In the genomic region with DNA sequence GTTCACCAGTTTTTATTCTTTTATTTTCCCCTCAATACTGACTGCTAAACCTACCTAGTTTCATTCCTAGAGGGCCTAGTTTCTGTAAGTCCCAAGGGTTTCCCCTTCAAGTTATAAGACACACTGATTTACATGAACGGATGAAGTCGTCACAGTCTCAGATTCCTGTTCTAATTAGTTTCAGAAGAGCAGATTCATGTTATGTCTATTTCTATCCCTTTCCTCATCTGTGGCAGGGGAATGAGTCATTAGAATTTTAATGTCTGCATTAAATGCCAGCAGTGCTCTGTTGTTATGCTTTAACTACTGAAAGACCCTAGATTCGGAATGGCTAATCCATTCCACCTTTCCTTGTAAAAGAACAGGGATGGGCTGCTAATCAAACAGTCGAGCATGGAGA, we compare ENCODE assay signal across 18 mouse cellular contexts.
DNase-seq lines count a peak whose midpoint lies in the region; ATAC-seq and TF ChIP-seq lines count a peak whose summit lies in the region.
"Had no signal": no experiment of that assay in that cellular context is flagged by ENCODE, and none has a peak within 500 bp of the region (broad histone marks: within the 10 kb centered on the region; RNA-seq: fewer than 3 reads in every experiment).

No protein-coding gene starts in this region.

- no peaks in the 10 kb centered on the region for H3K4me1 ChIP-seq in neural tube, embryonic 12.5 days
- no peaks in the 10 kb centered on the region for H3K4me1 ChIP-seq in lung, adult 2 months (ENCODE audit: control insufficient read depth, insufficient read depth, low read length)
- H3K4me1 ChIP-seq: forebrain, embryonic 10.5 days; heart, embryonic 10.5 days had no signal

- no peak overlapping the region for H3K27ac ChIP-seq in neural tube, embryonic 12.5 days
- H3K27ac ChIP-seq: forebrain, embryonic 10.5 days; heart, embryonic 10.5 days; limb, embryonic 10.5 days; liver, embryonic 14.5 days had no signal

- no peaks in the 10 kb centered on the region for H3K36me3 ChIP-seq in neural tube, embryonic 12.5 days
- H3K36me3 ChIP-seq: forebrain, embryonic 10.5 days; heart, embryonic 10.5 days; limb, embryonic 10.5 days had no signal

- TF ChIP-seq POLR2A in brain, embryonic 14.5 days (IDR thresholded peaks at IDR 0.05; ENCODE audit: borderline replicate concordance, extremely low read depth, insufficient read depth, insufficient read length, poor library complexity, severe bottlenecking) = no peak
- TF ChIP-seq POLR2A in lung, adult 2 months (IDR thresholded peaks at IDR 0.05; ENCODE audit: borderline replicate concordance, extremely low read depth, low read depth, low read length) = no peak

- no peak for TF ChIP-seq CTCF in brain, embryonic 14.5 days (IDR thresholded peaks at IDR 0.05; ENCODE audit: borderline replicate concordance, extremely low read depth, insufficient read depth, insufficient read length)
- TF ChIP-seq CTCF in lung, adult 2 months (IDR thresholded peaks at IDR 0.05; ENCODE audit: insufficient read depth, low read length) = no peak

- H3K4me3 ChIP-seq in neural tube, embryonic 12.5 days = no peak overlapping the region
- no peak overlapping the region for H3K4me3 ChIP-seq in lung, adult 2 months (replicated peaks; ENCODE audit: extremely low read depth, low read depth, low read length)
- H3K4me3 ChIP-seq: forebrain, embryonic 10.5 days; heart, embryonic 10.5 days; limb, embryonic 10.5 days had no signal

- no peak overlapping the region for H3K4me2 ChIP-seq in neural tube, embryonic 12.5 days (replicated peaks)

- H3K9ac ChIP-seq in neural tube, embryonic 12.5 days = no peak overlapping the region
- H3K9ac ChIP-seq: liver, embryonic 14.5 days had no signal

- no peaks in the 10 kb centered on the region for H3K27me3 ChIP-seq in neural tube, embryonic 12.5 days (replicated peaks)

- no peaks in the 10 kb centered on the region for H3K9me3 ChIP-seq in neural tube, embryonic 12.5 days
- H3K9me3 ChIP-seq: forebrain, embryonic 10.5 days; heart, embryonic 10.5 days; limb, embryonic 10.5 days had no signal

- ATAC-seq in neural tube, embryonic 12.5 days (ENCODE audit: low FRiP score, low read depth) = peak; percentile 53; the same call in 1 of the 2 replicates
- ATAC-seq: activated CD4-positive, CD25-positive, alpha-beta regulatory T cell, adult 4 months had no signal

- WGBS in neural tube, embryonic 12.5 days = 40% methylated on average over 4 of the region's 4 CpGs
- 67% methylated on average over 4 of the region's 4 CpGs for WGBS in lung, adult 2 months

- peak; percentile 5 for DNase-seq in layer of hippocampus, adult 9-11 months
- no peak for DNase-seq in layer of hippocampus, adult 11-12 months (ENCODE audit: low spot score)
- DNase-seq in Muller cell, postnatal 12 days (ENCODE audit: inconsistent ontology term) = peak; percentile 70
- DNase-seq in brain, embryonic 14.5 days (ENCODE audit: low read depth) = peak; percentile 57
- no peak for DNase-seq in spleen, adult 12 weeks (ENCODE audit: low spot score)
- DNase-seq in lung, adult 2 months = no peak
- DNase-seq: cerebellum, adult 9-11 months; heart, postnatal 36 days; kidney, adult 18-20 months; lung, postnatal 4 days; right cerebral cortex, postnatal 25 days; thymus, postnatal 36 days had no signal

Comparison
In these comparisons a context has a peak if more than half of its experiments do, and no peak if none do; other contexts are left out.
1. DNase-seq: peak in layer of hippocampus, adult 9-11 months (single experiment), Muller cell, postnatal 12 days (single experiment) and brain, embryonic 14.5 days (single experiment); none in layer of hippocampus, adult 11-12 months (single experiment), spleen, adult 12 weeks (single experiment) and lung, adult 2 months (single experiment).